Mouse (Mus musculus): Measurements from ENCODE around the gene Gemin8. TPM values are rescaled to one million over a fixed set of nuclear protein-coding genes. Genes with fewer than 3 reads are reported as not detected.

The Gemin8 gene
- total RNA-seq, 1 experiment from 2014 or later = 8.1 TPM

- no peak for DNase-seq
Measured at GRCm38 (mm10) chrX:166229750-166230149, 59.5 kb downstream of the Gemin8 start.

- DNase-seq = no peak
Measured at GRCm38 (mm10) chrX:166230515-166231267, 60.4 kb downstream of the Gemin8 start.

GRCm38 (mm10) chrX:166236131-166236530, 65.9 kb downstream of the Gemin8 start:
- DNase-seq = no peak

- DNase-seq = peak; percentile 64
Measured at GRCm38 (mm10) chrX:166238831-166239460, 68.7 kb downstream of the Gemin8 start, which contains the start of gene Gpm6b. Gene Gpm6b, plus strand, starts transcription at chrX:166238911.

- DNase-seq = no peak
Measured at GRCm38 (mm10) chrX:166239520-166239919, 69.3 kb downstream of the Gemin8 start.

Other genes with a start within 250 kb of the Gemin8 start
- gene Gpm6b, start 68.5 kb downstream of the Gemin8 start, total RNA-seq (2021) = 10.4 and 14.0 TPM in 2 replicates